ENCODE assay signal across 23 mouse cellular contexts in genomic region chr6:121048696-121049095, GRCm38 (mm10).
DNase-seq lines count a peak whose midpoint lies in the region; ATAC-seq and TF ChIP-seq lines count a peak whose summit lies in the region.
"Had no signal": no experiment of that assay in that cellular context is flagged by ENCODE, and none has a peak within 500 bp of the region (broad histone marks: within the 10 kb centered on the region; RNA-seq: fewer than 3 reads in every experiment).

No protein-coding gene starts in this region.

- DNase-seq in heart, embryonic 10.5 days (ENCODE audit: low spot score): no peak
- DNase-seq in heart, postnatal 4 days: no peak
- DNase-seq in lung, postnatal 0 days (ENCODE audit: low spot score): no peak
- no peak for DNase-seq in lung, postnatal 4 days
- DNase-seq in kidney, postnatal 0 days (ENCODE audit: low spot score): peak; percentile 60
- DNase-seq in testis, postnatal 14 days (ENCODE audit: low spot score): peak; percentile 55
- DNase-seq in MN1 (ENCODE audit: low spot score): no peak
- DNase-seq in thymus, postnatal 14 days: no peak
- DNase-seq: adrenal gland, postnatal 25 days; cerebellum, adult 11 months; cerebellum, postnatal 25 days; forebrain, postnatal 0 days; heart, adult 11 months; lung, postnatal 10 days; thymus, adult 18-20 months had no signal

- no peak for TF ChIP-seq CTCF in lung, postnatal 0 days (IDR thresholded peaks at IDR 0.05)
- no peak for TF ChIP-seq CTCF in kidney, postnatal 0 days (IDR thresholded peaks at IDR 0.05; ENCODE audit: low read depth)

- H3K27me3 ChIP-seq in heart, embryonic 10.5 days (ENCODE audit: insufficient read depth, poor library complexity, severe bottlenecking): no peaks in the 10 kb centered on the region
- H3K27me3 ChIP-seq in lung, postnatal 0 days (replicated peaks; ENCODE audit: insufficient read depth, low read length): no peaks in the 10 kb centered on the region
- no peaks in the 10 kb centered on the region for H3K27me3 ChIP-seq in kidney, postnatal 0 days (ENCODE audit: insufficient read depth, low read length)
- H3K27me3 ChIP-seq: embryonic facial prominence, embryonic 15.5 days; heart, embryonic 15.5 days; midbrain, embryonic 15.5 days had no signal

- TF ChIP-seq EP300 in lung, postnatal 0 days (IDR thresholded peaks at IDR 0.05): no peak

- H3K4me1 ChIP-seq in heart, embryonic 10.5 days: peaks cover 88% of the 10 kb centered on the region
- H3K4me1 ChIP-seq in lung, postnatal 0 days (ENCODE audit: insufficient read depth, low read depth, low read length): no peaks in the 10 kb centered on the region; the same call in 1 of the 2 replicates
- H3K4me1 ChIP-seq in kidney, postnatal 0 days (replicated peaks; ENCODE audit: insufficient read depth, low read length): peaks cover 30% of the 10 kb centered on the region
- H3K4me1 ChIP-seq: midbrain, embryonic 15.5 days had no signal

- H3K27ac ChIP-seq in heart, embryonic 10.5 days: peak overlapping the region; percentile 44; the same call in 1 of the 2 replicates
- H3K27ac ChIP-seq in lung, postnatal 0 days (ENCODE audit: low read length): 0 out of 2 replicates have a peak overlapping the region, but pooled peaks have one; percentile 47
- H3K27ac ChIP-seq in kidney, postnatal 0 days: peak overlapping the region; percentile 70
- H3K27ac ChIP-seq: embryonic facial prominence, embryonic 15.5 days; heart, embryonic 15.5 days; layer of hippocampus, adult 2 months; liver, embryonic 14.5 days; midbrain, embryonic 15.5 days had no signal

- no peak for ATAC-seq in lung, postnatal 0 days
- peak; percentile 95 for ATAC-seq in kidney, postnatal 0 days (replicated peaks; ENCODE audit: low FRiP score, low read depth)
- ATAC-seq: forebrain, postnatal 0 days; hindbrain, embryonic 16.5 days; midbrain, embryonic 15.5 days had no signal

- H3K4me3 ChIP-seq in heart, embryonic 10.5 days: no peak overlapping the region
- H3K4me3 ChIP-seq in lung, postnatal 0 days (ENCODE audit: low read depth, low read length): no peak overlapping the region
- no peak overlapping the region for H3K4me3 ChIP-seq in kidney, postnatal 0 days (replicated peaks; ENCODE audit: low read depth, low read length)
- H3K4me3 ChIP-seq: embryonic facial prominence, embryonic 15.5 days; heart, embryonic 15.5 days; layer of hippocampus, adult 2 months; midbrain, embryonic 15.5 days; myocyte had no signal

- H3K9ac ChIP-seq in lung, postnatal 0 days (replicated peaks; ENCODE audit: low read depth): no peak overlapping the region
- H3K9ac ChIP-seq in kidney, postnatal 0 days (ENCODE audit: low read depth, low read length): no peak overlapping the region
- H3K9ac ChIP-seq: embryonic facial prominence, embryonic 15.5 days; forebrain, postnatal 0 days; heart, embryonic 15.5 days; liver, embryonic 14.5 days; midbrain, embryonic 15.5 days had no signal

- H3K4me2 ChIP-seq in lung, postnatal 0 days (replicated peaks; ENCODE audit: low read depth, low read length): no peak overlapping the region
- H3K4me2 ChIP-seq in kidney, postnatal 0 days (ENCODE audit: low read length): no peak overlapping the region
- H3K4me2 ChIP-seq: embryonic facial prominence, embryonic 15.5 days; heart, embryonic 15.5 days; midbrain, embryonic 15.5 days had no signal

- WGBS in heart, embryonic 10.5 days: 82% methylated on average over 8 of the region's 8 CpGs
- WGBS in lung, postnatal 0 days: 64% methylated on average over 8 of the region's 8 CpGs
- 34% methylated on average over 8 of the region's 8 CpGs for WGBS in kidney, postnatal 0 days

- H3K36me3 ChIP-seq in heart, embryonic 10.5 days: no peaks in the 10 kb centered on the region
- H3K36me3 ChIP-seq in lung, postnatal 0 days (ENCODE audit: insufficient read depth, low read length): no peaks in the 10 kb centered on the region
- no peaks in the 10 kb centered on the region for H3K36me3 ChIP-seq in kidney, postnatal 0 days (ENCODE audit: insufficient read depth, low read length)
- H3K36me3 ChIP-seq: embryonic facial prominence, embryonic 15.5 days; heart, embryonic 15.5 days; midbrain, embryonic 15.5 days had no signal

- no peaks in the 10 kb centered on the region for H3K9me3 ChIP-seq in heart, embryonic 10.5 days
- no peaks in the 10 kb centered on the region for H3K9me3 ChIP-seq in lung, postnatal 0 days (ENCODE audit: low read length)
- no peaks in the 10 kb centered on the region for H3K9me3 ChIP-seq in kidney, postnatal 0 days (replicated peaks; ENCODE audit: low read length)
- H3K9me3 ChIP-seq: embryonic facial prominence, embryonic 15.5 days; G1E; heart, embryonic 15.5 days; midbrain, embryonic 15.5 days had no signal

Comparison
In these comparisons a context has a peak if more than half of its experiments do, and no peak if none do; other contexts are left out.
1. DNase-seq: peak in kidney, postnatal 0 days (single experiment) and testis, postnatal 14 days (single experiment); none in heart, embryonic 10.5 days (single experiment), heart, postnatal 4 days (single experiment), lung, postnatal 0 days (single experiment), lung, postnatal 4 days (0 of 2), MN1 (single experiment) and thymus, postnatal 14 days (single experiment).
2. Peak in every context shown above with its lines, with median percentiles within 50 percentile points of each other: H3K27ac ChIP-seq.